Mouse (Mus musculus) fibroblast of lung, adult 2 months (primary cell): ENCODE data around the gene Padi2.

ENCODE experiments used
- DNase-seq: peaks from one replicate; pipeline ENCODE4 v3.0.0-alpha.2; 2011; ENCODE audit warnings: low read depth

Gene Padi2

DNA sequence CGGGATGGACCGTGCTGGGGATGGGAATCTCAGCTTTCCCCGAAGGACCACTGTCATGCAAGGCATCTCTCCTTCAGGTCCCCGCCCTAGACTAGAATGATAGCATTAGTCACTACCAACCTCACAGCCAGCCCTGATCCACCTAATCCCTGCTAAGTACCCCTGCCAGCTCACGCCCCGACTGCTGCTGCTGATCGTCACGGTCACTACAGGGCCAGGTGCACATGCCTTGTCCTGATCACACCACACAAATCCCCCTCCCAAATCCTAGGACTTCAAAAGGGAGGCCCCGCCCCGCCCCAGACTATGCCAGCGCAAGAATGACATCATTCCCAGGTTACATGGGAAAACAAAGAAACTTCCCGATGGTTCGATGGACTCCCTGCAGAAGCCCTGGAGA is 24.4 kb upstream of the Padi2 start:
- no peak for DNase-seq

GRCm38 (mm10) chr4:140882365-140882764 is 23.8 kb upstream of the Padi2 start:
- DNase-seq = no peak

DNA sequence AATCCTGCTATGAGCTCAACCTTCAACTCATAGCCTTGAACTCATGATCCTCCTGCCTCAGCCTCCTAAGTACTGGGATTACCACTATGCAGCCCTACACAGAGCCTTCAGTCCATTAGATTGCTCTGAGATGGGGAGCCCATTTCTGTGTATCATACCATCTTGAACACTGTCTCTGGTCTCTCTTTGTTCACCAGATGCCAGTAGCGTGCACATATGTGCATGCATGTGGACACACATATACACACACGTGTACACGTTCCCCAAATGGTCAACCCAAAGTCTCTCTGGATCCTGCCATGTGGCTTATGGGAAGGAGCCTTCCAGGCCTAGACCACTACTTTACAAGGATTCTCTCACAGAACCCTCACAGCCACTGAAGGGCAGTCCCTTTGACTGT is 23.2 kb upstream of the Padi2 start:
- no peak for DNase-seq

DNA sequence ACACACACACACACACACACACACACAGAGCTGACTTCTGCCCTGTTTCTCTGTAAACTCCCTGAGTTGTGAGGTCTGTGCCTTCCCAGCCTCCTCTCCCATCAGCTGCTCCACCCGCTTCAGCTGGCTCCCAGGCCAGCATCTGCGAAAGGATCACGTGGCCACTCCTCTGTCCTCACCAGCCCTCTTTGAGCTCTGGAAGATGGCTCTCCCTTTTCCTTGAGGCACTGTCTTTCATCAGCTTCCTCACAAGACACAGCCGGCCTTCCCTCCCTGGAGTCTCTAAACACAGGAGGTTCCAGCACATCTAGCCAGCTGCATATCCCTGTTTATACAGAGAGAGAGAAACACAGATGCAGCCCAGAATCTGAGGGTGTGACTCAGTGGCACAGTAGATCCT is 22.3 kb upstream of the Padi2 start:
- DNase-seq = no peak

DNA sequence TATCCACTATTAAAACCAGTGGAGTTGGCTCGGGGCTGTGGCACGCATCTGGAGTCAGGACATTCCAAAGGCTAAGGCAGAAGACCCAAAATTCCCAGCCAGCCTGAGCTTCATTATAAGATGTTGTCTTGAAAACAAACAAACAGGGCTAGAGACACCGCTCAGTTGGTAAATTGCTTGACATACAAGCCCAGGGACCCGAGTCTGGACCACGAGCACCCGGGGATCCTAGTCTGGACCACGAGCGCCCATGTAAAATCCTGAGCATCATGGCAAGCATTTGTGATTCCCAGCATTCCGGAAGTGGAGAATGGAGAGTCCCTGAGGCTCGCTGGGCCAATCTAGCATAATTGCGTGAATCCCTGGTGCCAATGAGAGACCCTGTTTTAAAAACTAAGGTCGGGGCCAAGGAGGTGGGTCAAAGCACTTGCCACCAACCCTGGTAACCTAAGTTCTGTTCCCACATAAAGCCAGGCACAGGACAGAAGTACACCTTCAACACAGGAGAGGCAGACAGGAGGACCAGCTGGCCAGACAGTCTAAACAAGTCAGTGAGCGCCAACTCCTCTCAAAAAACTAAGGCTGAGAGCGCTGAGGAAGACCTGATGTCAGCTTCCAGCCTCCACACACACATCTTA is 14.5 kb upstream of the Padi2 start:
- DNase-seq = no peak

- DNase-seq = no peak
Measured at GRCm38 (mm10) chr4:140892163-140892530, 14.0 kb upstream of the Padi2 start.

DNA sequence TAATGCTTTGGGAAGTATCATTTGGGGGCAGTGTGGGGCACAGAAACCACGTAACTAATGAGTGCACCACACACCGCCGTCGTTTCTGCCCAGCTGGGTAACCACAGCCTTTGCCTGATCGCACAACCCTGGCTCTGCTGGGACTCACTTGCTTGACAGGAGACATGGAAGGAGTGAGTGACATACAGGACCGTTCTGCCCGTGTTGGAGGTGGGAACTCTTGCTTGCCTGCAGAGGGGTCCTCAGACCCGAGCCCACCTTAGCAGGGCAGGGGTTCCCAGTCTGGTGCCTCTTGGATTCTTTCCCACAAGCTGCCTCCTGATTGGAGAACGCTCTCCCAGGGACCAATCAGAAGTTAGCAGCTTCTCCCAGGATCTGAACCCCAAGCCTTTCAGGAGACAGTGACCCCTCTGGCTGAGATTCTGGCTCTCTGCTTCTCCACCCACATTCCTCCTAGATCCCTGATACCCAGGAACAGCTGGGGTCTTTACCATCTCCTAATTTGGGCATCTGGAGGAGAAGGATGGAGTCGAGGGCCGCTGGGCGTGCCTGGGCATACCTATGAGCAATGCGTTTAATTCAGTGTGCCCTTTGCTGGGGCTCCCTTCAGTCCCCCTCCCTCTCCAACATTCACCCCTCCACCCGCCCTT is 1.2 kb upstream of the Padi2 start:
- no peak for DNase-seq

DNA sequence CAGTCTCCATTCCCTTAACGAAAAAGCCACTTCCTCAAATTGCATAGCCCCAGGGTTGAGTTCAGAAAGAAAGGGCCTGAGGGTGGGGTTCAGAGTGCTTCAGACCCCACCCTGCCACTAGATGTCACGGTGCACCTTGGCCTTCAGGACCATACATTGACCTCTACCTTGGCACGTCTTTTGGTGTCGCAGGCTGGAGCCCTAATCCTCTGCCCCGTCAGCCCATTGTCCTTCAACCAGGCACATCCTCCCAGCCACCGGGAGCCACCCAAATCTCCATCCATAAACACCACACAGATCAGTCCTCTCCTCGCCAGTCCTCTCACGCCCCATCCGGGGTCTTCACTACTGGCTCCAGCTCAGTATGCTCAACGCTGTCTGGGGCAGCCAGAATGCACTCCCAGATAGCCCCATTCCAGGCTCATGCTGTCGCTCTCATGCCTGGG is 695 bp upstream of the Padi2 start:
- DNase-seq = no peak

DNA sequence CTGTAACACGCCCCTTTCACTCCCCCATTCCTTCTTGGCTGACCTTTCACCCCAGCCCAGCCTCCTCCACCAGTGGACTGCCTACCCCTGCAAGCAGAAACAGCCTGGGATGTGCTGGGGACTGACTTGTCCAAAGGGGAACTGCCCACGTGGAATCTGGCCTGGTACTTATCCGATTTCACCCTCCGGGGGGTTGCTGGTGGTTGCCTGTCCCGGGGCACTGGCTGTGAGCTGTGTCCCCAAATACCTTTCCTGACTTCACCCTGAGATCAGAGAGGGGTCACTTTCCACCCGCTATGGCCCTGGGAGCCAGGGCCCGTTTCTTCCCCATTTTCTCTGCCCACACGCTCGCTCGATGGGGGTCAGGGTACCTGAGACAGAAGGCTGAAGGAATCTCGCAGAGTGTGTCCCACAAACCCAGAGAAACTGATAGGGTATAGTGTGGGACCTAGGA is 710 bp downstream of the Padi2 start:
- DNase-seq = no peak

- DNase-seq = no peak
Measured at GRCm38 (mm10) chr4:140907306-140908024, 1.3 kb downstream of the Padi2 start.

DNA sequence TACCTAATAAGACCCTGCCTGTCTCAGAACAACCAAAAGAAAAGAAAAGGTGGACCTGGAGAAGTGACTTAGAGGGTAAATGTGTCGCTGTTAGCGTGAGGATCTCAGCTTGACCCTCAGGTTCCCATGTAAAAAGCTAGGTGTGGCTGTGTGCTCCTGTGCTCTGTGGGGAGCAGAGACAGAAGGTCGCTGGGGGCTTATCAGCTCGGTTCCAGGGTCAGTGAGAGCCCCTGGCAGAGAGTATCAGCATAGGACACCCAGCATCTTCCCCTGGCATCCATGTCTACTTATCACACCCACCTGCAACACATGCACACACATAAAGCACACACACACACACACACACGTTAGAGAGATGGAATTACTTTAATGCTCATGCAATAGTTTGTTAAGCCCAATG is 2.5 kb downstream of the Padi2 start:
- DNase-seq = no peak

DNA sequence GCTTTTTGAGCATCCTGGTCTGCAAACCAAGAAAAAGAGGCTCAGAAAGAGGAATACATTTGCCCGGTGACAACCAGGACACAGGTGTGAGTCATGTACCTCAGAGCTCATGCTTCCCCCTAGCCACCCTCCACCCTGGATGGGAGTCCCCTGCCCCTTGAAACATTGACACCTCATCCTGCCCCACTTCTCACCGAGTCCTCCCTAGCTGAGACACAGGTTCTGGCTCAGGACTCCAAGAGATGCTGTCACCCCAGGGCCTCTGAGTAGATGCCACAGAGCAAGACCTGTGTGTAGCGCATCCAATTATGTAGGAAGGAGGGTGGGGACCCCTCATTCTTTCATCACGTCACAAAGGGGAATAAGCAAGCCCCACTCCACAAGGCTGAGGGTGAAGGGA is 3.4 kb downstream of the Padi2 start:
- no peak for DNase-seq

DNA sequence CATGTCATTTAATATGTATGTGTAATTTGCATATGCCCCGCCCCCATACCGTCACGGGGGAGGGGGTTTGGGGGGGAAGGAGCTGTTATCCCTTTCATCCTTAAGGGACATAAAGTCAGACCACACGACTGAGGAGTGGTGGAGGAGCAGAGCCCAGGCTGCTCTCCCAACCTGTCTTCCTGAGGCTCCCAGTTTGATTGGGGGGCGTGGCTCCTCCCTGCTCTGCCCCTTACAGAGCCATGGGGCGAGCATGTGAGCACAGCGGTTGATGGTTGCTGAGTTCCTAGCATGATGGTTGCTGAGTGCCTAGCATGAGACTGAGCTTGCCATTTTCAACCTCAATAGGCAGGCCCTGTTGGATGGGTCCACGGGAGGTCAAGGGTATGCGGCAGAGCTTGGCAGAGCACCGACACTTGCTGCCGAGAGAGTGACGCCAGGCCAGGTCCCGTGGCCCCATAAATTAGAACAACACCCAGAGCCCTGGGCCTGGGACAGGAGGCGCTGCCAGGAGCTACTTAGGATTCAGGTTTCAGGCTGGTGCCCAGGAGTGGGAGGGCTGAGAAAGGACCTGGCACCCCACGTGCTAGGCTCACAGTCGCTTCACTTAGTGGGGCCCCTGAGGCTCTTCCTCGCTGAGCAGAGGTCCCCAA is 4.6 kb downstream of the Padi2 start:
- DNase-seq = no peak

GRCm38 (mm10) chr4:140911416-140911815 is 5.3 kb downstream of the Padi2 start:
- no peak for DNase-seq

GRCm38 (mm10) chr4:140912271-140912833 is 6.2 kb downstream of the Padi2 start:
- no peak for DNase-seq

- no peak for DNase-seq
Measured at GRCm38 (mm10) chr4:140913565-140913964, 7.4 kb downstream of the Padi2 start.

- DNase-seq = no peak
Measured at GRCm38 (mm10) chr4:140914731-140915131, 8.6 kb downstream of the Padi2 start.

DNA sequence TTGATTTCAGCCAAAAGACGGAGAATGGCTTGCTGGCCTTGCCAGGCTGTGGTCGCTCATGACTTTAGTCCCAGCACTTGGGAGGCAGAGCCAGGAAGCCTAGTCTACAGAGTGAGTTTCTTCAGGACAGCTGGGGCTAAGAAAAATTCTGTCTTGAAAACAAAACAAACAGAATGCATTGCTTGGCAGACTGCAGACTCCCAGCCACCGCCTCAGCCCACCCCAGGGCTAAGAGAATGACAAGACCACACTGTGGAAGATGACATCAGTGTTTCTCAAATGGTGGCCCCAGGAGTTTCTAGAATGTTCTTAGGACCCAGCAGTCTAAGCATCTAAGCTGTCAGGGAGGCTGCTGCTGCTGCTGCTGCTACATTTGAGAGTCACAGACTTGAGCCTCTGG is 9.1 kb downstream of the Padi2 start:
- DNase-seq = no peak

- DNase-seq = no peak
Measured at GRCm38 (mm10) chr4:140916296-140916695, 10.2 kb downstream of the Padi2 start.

GRCm38 (mm10) chr4:140917451-140917850 is 11.3 kb downstream of the Padi2 start:
- no peak for DNase-seq

- no peak for DNase-seq
Measured at GRCm38 (mm10) chr4:140919974-140920836, 14.1 kb downstream of the Padi2 start.

DNA sequence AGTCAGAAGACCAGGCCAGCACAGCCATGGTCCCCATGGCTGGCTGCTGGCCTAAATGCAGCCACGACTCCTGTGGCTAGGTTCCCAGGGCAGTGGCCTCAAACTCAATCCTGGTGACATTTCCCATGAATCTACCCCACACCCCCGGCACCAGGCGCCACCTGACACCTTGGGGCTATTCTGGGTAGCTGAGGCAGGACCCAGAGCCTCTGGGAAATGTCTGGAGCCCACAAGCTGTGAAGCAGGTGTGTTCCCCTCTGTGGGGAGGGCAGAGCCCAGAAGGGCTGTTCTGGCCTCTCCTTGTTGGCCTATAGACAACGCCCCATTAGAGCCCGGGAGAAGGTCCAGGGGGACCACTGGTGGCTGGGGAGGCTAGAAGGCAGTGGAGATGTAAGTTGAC is 16.4 kb downstream of the Padi2 start:
- no peak for DNase-seq
